Mouse (Mus musculus) central nervous system, embryonic 18 days (tissue): Measurements from ENCODE around the gene Tet1. TPM values are rescaled to one million over a fixed set of nuclear protein-coding genes. Genes with fewer than 3 reads are reported as not detected.

Experiments
- polyA plus RNA-seq: library from polyadenylated mRNA; depleted of rRNA; stranded (reverse); fragments of >200 nt; gene quantifications from 2 replicates; pipeline ENCODE4 v1.2.3, GENCODE M21; 2012; rRNA removed

Gene Tet1
- polyA plus RNA-seq, result 8.8 TPM in 2 replicates

GRCm38 (mm10) chr10:62908896-62909295 is at the start of gene Tet1:
Tet1 (minus strand) TSS chr10:62908996.

GRCm38 (mm10) chr10:62946738-62947471 is 38.1 kb upstream of the Tet1 start, which contains the start of gene Dna2:
Dna2 (plus strand) TSS chr10:62947026.

GRCm38 (mm10) chr10:62919925-62920765 is 11.3 kb upstream of the Tet1 start, which contains the start of gene Slc25a16:
Slc25a16 (plus strand) TSS chr10:62920633.

GRCm38 (mm10) chr10:62792177-62793090 is 116.4 kb downstream of the Tet1 start, which contains the start of gene Ccar1:
Ccar1 (minus strand) TSS chr10:62792286.

Other genes with a start within 250 kb of the Tet1 start
- 3.4 and 4.1 TPM in 2 replicates for gene Stox1, start 182.9 kb downstream of the Tet1 start, polyA plus RNA-seq
- 58.4 and 62.2 TPM in 2 replicates for gene Ccar1, start 116.7 kb downstream of the Tet1 start, polyA plus RNA-seq
- 17.1 and 17.2 TPM in 2 replicates for gene Slc25a16, start 11.6 kb upstream of the Tet1 start, polyA plus RNA-seq
- gene Dna2, start 38.0 kb upstream of the Tet1 start, polyA plus RNA-seq, result 5.7 and 7.3 TPM in 2 replicates
- 52.0 and 56.6 TPM in 2 replicates for gene Rufy2, start 71.2 kb upstream of the Tet1 start, polyA plus RNA-seq
- gene Hnrnph3, start 115.2 kb upstream of the Tet1 start, polyA plus RNA-seq, result 102 and 109 TPM in 2 replicates
- 1.9 TPM in 2 replicates for gene Pbld2, start 115.3 kb upstream of the Tet1 start, polyA plus RNA-seq
- 0.13 and 0.27 TPM in 2 replicates for gene Pbld1, start 151.2 kb upstream of the Tet1 start, polyA plus RNA-seq
- gene Atoh7, start 190.7 kb upstream of the Tet1 start, polyA plus RNA-seq, result 1.2 and 3.0 TPM in 2 replicates